Mouse (Mus musculus) lung, embryonic 16.5 days (tissue): ENCODE data around the gene Crybg1. TPM values are rescaled to one million over a fixed set of nuclear protein-coding genes. Genes with fewer than 3 reads are reported as not detected.
"Not testable (repeated sequence)": the region's sequence is repeated elsewhere in the genome, so short reads cannot be mapped to it uniquely, and the experiment has no call there.

Source experiments
- ATAC-seq: fragments of 200-750 bp; cut with Nextera tagmentation; 2 replicates; pipeline ENCODE4 v1.8.0; 2017; ENCODE audit warnings: low read depth, mild to moderate bottlenecking, moderate library complexity
- H3K27ac ChIP-seq: fragments of 300-500 bp; sonication (generic); 2 replicates; pipeline ENCODE4 v1.5.1; 2014; ENCODE audit warnings: mild to moderate bottlenecking, control low read depth, low read length
- H3K27me3 ChIP-seq: fragments of 300-500 bp; sonication (generic); 2 replicates; pipeline ENCODE4 v1.6.1; 2014; ENCODE audit warnings: low read depth, low read length, mixed read lengths; ENCODE audit not compliant: control insufficient read depth, insufficient read depth
- H3K36me3 ChIP-seq: fragments of 300-500 bp; sonication (generic); 2 replicates; pipeline ENCODE4 v1.6.1; 2014; ENCODE audit warnings: low read length; ENCODE audit not compliant: control insufficient read depth, insufficient read depth
- H3K4me1 ChIP-seq: fragments of 300-500 bp; sonication (generic); replicated peaks from 2 replicates; pipeline ENCODE4 v1.6.1; 2014; ENCODE audit warnings: low read length, mixed read lengths; ENCODE audit not compliant: control insufficient read depth, insufficient read depth
- H3K4me2 ChIP-seq: fragments of 300-500 bp; sonication (generic); 2 replicates; pipeline ENCODE4 v1.6.1; 2014; ENCODE audit warnings: low read depth, low read length, control low read depth
- H3K4me3 ChIP-seq: fragments of 300-500 bp; sonication (generic); 2 replicates; pipeline ENCODE4 v1.5.1; 2014; ENCODE audit warnings: mild to moderate bottlenecking, low read length, control low read depth
- H3K9ac ChIP-seq: fragments of 300-500 bp; sonication (generic); 2 replicates; pipeline ENCODE4 v1.6.1; 2014; ENCODE audit warnings: low read length, control low read depth
- H3K9me3 ChIP-seq: fragments of 300-500 bp; sonication (generic); 2 replicates; pipeline ENCODE4 v1.6.1; 2016; ENCODE audit warnings: low read length; ENCODE audit not compliant: control insufficient read depth
- WGBS: fragments of 180-500 bp; shearing (Covaris S2); extraction: QIAGEN DNeasy Blood & Tissue Kit; methylation state at CpG from one replicate; pipeline ENCODE4 v1.1.7; 2014; 5-methylcytosine and 5-hydroxymethylcytosine counted together
- polyA plus RNA-seq: library from polyadenylated mRNA; unstranded; fragments of >200 nt; fragmentation: Nextera tagmentation; extraction: Ambion mirVana; gene quantifications from 2 replicates; pipeline ENCODE4 v1.2.1, GENCODE M21; 2015

Crybg1 gene
- polyA plus RNA-seq, 1 experiment from 2014 or later: 0.40 TPM

DNA sequence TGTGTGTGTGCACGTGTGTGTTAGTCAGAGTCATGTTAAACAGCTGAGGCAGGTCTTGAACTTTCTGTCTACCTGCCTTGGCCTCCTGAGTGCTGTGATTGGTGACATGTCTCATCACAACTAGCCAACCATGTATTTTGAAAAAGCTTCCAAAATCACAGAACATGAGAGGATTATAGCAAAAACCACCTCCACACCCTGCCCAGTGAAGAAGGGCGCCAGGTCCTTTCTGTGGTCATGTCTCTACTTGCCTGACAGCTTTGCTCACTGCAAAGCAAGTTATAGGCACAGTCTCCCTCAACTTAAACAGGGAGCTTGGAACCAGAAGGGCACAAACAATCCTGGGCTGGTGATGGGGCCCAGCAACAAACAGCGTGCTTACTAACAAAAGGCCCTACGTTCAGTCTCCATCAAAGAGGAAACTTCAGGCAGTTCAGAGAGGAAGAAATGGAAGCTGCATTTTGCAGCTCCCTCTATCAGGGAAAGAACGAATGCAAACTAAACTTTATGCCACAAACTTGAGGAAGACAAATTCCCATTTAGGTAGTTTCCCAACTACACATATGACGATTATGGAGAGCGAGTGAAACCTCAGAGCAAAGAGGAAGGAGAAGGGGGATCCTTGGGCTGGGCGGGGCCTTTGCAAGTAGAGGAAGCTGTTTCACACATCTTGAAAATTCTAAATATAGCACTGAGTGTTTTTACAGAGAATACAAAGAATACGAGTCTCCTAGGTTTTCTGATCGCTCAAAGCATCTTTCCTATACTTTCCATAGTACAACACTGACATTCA, 152.6 kb downstream of the Crybg1 start:
- 66% methylated on average over 10 of the region's 10 CpGs for WGBS
- ATAC-seq: no peak
- no peaks in the 10 kb centered on the region; the same call in 1 of the 2 replicates for H3K4me1 ChIP-seq
- H3K36me3 ChIP-seq: no peaks in the 10 kb centered on the region
- H3K9me3 ChIP-seq: no peaks in the 10 kb centered on the region
- no peak overlapping the region for H3K4me3 ChIP-seq
- H3K9ac ChIP-seq: no peak overlapping the region
- no peaks in the 10 kb centered on the region; the same call in 1 of the 2 replicates for H3K27me3 ChIP-seq
- H3K27ac ChIP-seq: no peak overlapping the region
- no peak overlapping the region for H3K4me2 ChIP-seq

- no peaks in the 10 kb centered on the region for H3K27me3 ChIP-seq
- ATAC-seq: no peak
Measured at GRCm38 (mm10) chr10:43993198-43993597, 155.5 kb downstream of the Crybg1 start.

GRCm38 (mm10) chr10:43992506-43992905, 156.1 kb downstream of the Crybg1 start:
- Histone ChIP-seq H3K4me2 (no peak overlapping the region), H3K36me3 (no peaks in the 10 kb centered on the region), H3K27ac (no peak overlapping the region), H3K27me3 (no peaks in the 10 kb centered on the region), H3K4me3 (no peak overlapping the region), H3K4me1 (no peaks in the 10 kb centered on the region), H3K9ac (no peak overlapping the region), H3K9me3 (no peaks in the 10 kb centered on the region)
- WGBS: 67% methylated on average over 5 of the region's 5 CpGs
- no peak for ATAC-seq

More at GRCm38 (mm10) chr10:43993198-43993597, 155.5 kb downstream of the Crybg1 start:
- Histone ChIP-seq H3K4me2 (no peak overlapping the region), H3K4me1 (no peaks in the 10 kb centered on the region), H3K27ac (no peak overlapping the region), H3K36me3 (no peaks in the 10 kb centered on the region), H3K9ac (no peak overlapping the region), H3K4me3 (no peak overlapping the region), H3K9me3 (no peaks in the 10 kb centered on the region)
- 39% methylated on average over 6 of the region's 6 CpGs for WGBS

GRCm38 (mm10) chr10:43991268-43991667, 157.4 kb downstream of the Crybg1 start:
- no peak overlapping the region for H3K4me2 ChIP-seq
- H3K9me3 ChIP-seq: no peaks in the 10 kb centered on the region
- H3K4me1 ChIP-seq: no peaks in the 10 kb centered on the region
- no peak overlapping the region for H3K9ac ChIP-seq
- no peaks in the 10 kb centered on the region for H3K27me3 ChIP-seq
- 89% methylated on average over 5 of the region's 5 CpGs for WGBS
- H3K36me3 ChIP-seq: no peaks in the 10 kb centered on the region
- ATAC-seq: no peak
- H3K27ac ChIP-seq: no peak overlapping the region
- no peak overlapping the region for H3K4me3 ChIP-seq

- no peak for ATAC-seq
- H3K27me3 ChIP-seq: no peaks in the 10 kb centered on the region
- H3K4me1 ChIP-seq: no peaks in the 10 kb centered on the region
- H3K27ac ChIP-seq: no peak overlapping the region
- 83% methylated on average over 2 of the region's 2 CpGs for WGBS
- no peak overlapping the region for H3K4me2 ChIP-seq
- H3K36me3 ChIP-seq: no peaks in the 10 kb centered on the region
- H3K9me3 ChIP-seq: no peaks in the 10 kb centered on the region
- H3K4me3 ChIP-seq: no peak overlapping the region
- no peak overlapping the region for H3K9ac ChIP-seq
Measured at GRCm38 (mm10) chr10:43983866-43984265, 164.8 kb downstream of the Crybg1 start.

- Histone ChIP-seq H3K4me1 (no peaks in the 10 kb centered on the region), H3K9me3 (no peaks in the 10 kb centered on the region), H3K4me3 (no peak overlapping the region), H3K9ac (no peak overlapping the region), H3K36me3 (no peaks in the 10 kb centered on the region), H3K27ac (no peak overlapping the region), H3K4me2 (no peak overlapping the region), H3K27me3 (no peaks in the 10 kb centered on the region)
- ATAC-seq: no peak
- WGBS: 80% methylated on average over 5 of the region's 5 CpGs
Measured at GRCm38 (mm10) chr10:43983241-43983640, 165.4 kb downstream of the Crybg1 start.

GRCm38 (mm10) chr10:43982470-43982869, 166.2 kb downstream of the Crybg1 start:
- no peak for ATAC-seq
- H3K36me3 ChIP-seq: no peaks in the 10 kb centered on the region
- 82% methylated on average over 6 of the region's 6 CpGs for WGBS

GRCm38 (mm10) chr10:43980742-43981141, 167.9 kb downstream of the Crybg1 start:
- 88% methylated on average over 3 of the region's 3 CpGs for WGBS
- not testable (repeated sequence) for H3K4me1 ChIP-seq, ATAC-seq, H3K4me2 ChIP-seq, H3K9me3 ChIP-seq, H3K36me3 ChIP-seq, H3K9ac ChIP-seq, H3K27ac ChIP-seq, H3K27me3 ChIP-seq, H3K4me3 ChIP-seq

More at GRCm38 (mm10) chr10:43982470-43982869, 166.2 kb downstream of the Crybg1 start:
- H3K9me3 ChIP-seq: no peaks in the 10 kb centered on the region
- H3K9ac ChIP-seq: no peak overlapping the region
- no peak overlapping the region for H3K4me3 ChIP-seq
- H3K27ac ChIP-seq: no peak overlapping the region
- H3K27me3 ChIP-seq: no peaks in the 10 kb centered on the region
- H3K4me2 ChIP-seq: no peak overlapping the region
- H3K4me1 ChIP-seq: no peaks in the 10 kb centered on the region

- H3K4me1 ChIP-seq: no peaks in the 10 kb centered on the region
Measured at GRCm38 (mm10) chr10:43980080-43980479, 168.6 kb downstream of the Crybg1 start.

More at GRCm38 (mm10) chr10:43980080-43980479, 168.6 kb downstream of the Crybg1 start:
- Histone ChIP-seq H3K36me3 (no peaks in the 10 kb centered on the region), H3K4me2 (no peak overlapping the region), H3K27ac (no peak overlapping the region), H3K9me3 (no peaks in the 10 kb centered on the region), H3K4me3 (no peak overlapping the region), H3K27me3 (no peaks in the 10 kb centered on the region), H3K9ac (no peak overlapping the region)
- WGBS: 58% methylated on average over 1 of the region's 1 CpGs
- ATAC-seq: no peak
